Mouse (Mus musculus) C2C12 (cell line): ENCODE data around the gene Sema3e.

Experiments used
- CTCF ChIP-seq: IDR thresholded peaks from one replicate; pipeline ENCODE4 v1.5.1; 2011; ENCODE audit not compliant: control insufficient read depth, insufficient read depth, insufficient read length
- MAX ChIP-seq: IDR thresholded peaks from one replicate; pipeline ENCODE4 v1.6.1; 2011; ENCODE audit warnings: mild to moderate bottlenecking, control low read depth

GRCm38 (mm10) chr5:14107365-14107764, 82.3 kb downstream of the Sema3e start:
- no peak for TF ChIP-seq CTCF
- TF ChIP-seq MAX: no peak
